Mouse (Mus musculus): ENCODE results near the gene Mical2. TPM values are rescaled to one million over a fixed set of nuclear protein-coding genes. Genes with fewer than 3 reads are reported as not detected.

The Mical2 gene
- total and polyA plus RNA-seq, 3 experiments: not detected

DNA sequence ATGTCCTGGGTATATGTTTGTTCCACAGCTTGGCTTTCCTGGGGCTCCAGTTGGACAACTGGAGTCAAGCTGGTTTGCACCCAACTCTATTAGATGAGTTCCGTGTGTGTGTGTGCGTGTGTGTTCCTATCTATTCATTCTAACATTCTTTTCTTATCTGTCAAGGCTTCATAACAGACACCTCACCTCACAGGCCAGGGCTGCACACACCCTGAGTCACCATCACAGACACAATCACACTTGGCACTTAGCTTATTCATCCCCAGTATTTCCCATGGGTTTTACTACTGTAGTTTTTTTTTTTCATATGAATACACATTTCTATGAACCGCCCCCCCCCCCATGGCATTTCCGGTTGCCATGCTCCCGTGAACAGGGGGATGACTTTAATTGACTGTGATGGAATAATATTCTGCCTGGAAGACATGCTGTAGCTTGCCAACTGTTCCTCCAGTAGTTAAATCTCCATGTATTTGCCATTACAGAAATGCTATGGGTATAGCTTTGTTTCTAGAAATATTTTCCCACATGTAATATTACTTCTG, 230.0 kb downstream of the Mical2 start:
- dilution Hi-C loops (cut with MboI; ENCODE audit: extremely low pct_ligation_motif_present, extremely low pct_unique_long_range_greater_than_20kb, low sequenced_read_pairs) (no loop called here), in situ Hi-C loops (cut with MboI; ENCODE audit: low pct_ligation_motif_present, low pct_unique_long_range_greater_than_20kb, low sequenced_read_pairs) (no loop called here)
- Histone ChIP-seq H3K27me3 (replicated peaks) (no peaks in the 10 kb centered on the region), H3K36me3 (replicated peaks in 1 of 2; ENCODE audit: control insufficient read depth in 1 of 2, insufficient read depth in 1 of 2, low read length in 1 of 2) (no peaks in the 10 kb centered on the region), H3K9ac (ENCODE audit: insufficient read depth, low read depth) (no peak overlapping the region), H3K4me3 (replicated peaks in 1 of 3; ENCODE audit: low read depth in 2 of 3, low read length in 2 of 3, poor library complexity in 1 of 3) (no peak overlapping the region), H3K9me3 (replicated peaks; ENCODE audit: low read length) (no peaks in the 10 kb centered on the region), H3K4me1 (ENCODE audit: control insufficient read depth in 1 of 2, insufficient read depth in 2 of 2) (no peaks in the 10 kb centered on the region), H3K27ac (ENCODE audit: insufficient read depth, low read depth) (no peak overlapping the region), H3K79me2 (replicated peaks; ENCODE audit: control insufficient read depth, extremely low read depth, insufficient read depth, poor library complexity, severe bottlenecking) (no peaks in the 10 kb centered on the region), H3K4me2 (ENCODE audit: insufficient read depth, low read depth, poor library complexity, severe bottlenecking) (no peak overlapping the region)
- DNase-seq (ENCODE audit: extremely low read depth): no peak
- TF ChIP-seq JUN (IDR thresholded peaks at IDR 0.05; ENCODE audit: insufficient read depth, low read depth, low read length) (no peak), POLR2A (IDR thresholded peaks at IDR 0.05; ENCODE audit: low read depth, low read length) (no peak), GABPA (IDR thresholded peaks at IDR 0.05; ENCODE audit: insufficient replicate concordance, low read depth, low read length) (no peak), RCOR1 (conservative IDR thresholded peaks at IDR 0.05; ENCODE audit: low read depth, low read length) (no peak), KAT2A (IDR thresholded peaks at IDR 0.05; ENCODE audit: insufficient replicate concordance, low read length) (no peak), NELFE (IDR thresholded peaks at IDR 0.05; ENCODE audit: low read depth, low read length) (no peak), CHD1 (IDR thresholded peaks at IDR 0.05; ENCODE audit: low read depth, low read length) (no peak), CTCF (conservative IDR thresholded peaks at IDR 0.05 in 1 of 2, IDR thresholded peaks at IDR 0.05 in 1 of 2; ENCODE audit: low read depth in 2 of 2, low read length in 2 of 2) (no peak), NRF1 (IDR thresholded peaks at IDR 0.05; ENCODE audit: low read depth, low read length) (no peak), IRF4 (IDR thresholded peaks at IDR 0.05; ENCODE audit: low read depth, low read length) (no peak), UBTF (IDR thresholded peaks at IDR 0.05; ENCODE audit: low read depth, low read length) (no peak), SMC3 (IDR thresholded peaks at IDR 0.05; ENCODE audit: low read depth, low read length) (no peak), MAZ (IDR thresholded peaks at IDR 0.05; ENCODE audit: low read depth, low read length) (no peak), MXI1 (IDR thresholded peaks at IDR 0.05; ENCODE audit: low read depth, low read length) (no peak), MEF2A (IDR thresholded peaks at IDR 0.05; ENCODE audit: borderline replicate concordance, low read depth, low read length) (no peak), E2F4 (IDR thresholded peaks at IDR 0.05; ENCODE audit: insufficient replicate concordance, low read depth, low read length) (no peak), USF2 (conservative IDR thresholded peaks at IDR 0.05; ENCODE audit: low read depth, low read length) (no peak)

DNA sequence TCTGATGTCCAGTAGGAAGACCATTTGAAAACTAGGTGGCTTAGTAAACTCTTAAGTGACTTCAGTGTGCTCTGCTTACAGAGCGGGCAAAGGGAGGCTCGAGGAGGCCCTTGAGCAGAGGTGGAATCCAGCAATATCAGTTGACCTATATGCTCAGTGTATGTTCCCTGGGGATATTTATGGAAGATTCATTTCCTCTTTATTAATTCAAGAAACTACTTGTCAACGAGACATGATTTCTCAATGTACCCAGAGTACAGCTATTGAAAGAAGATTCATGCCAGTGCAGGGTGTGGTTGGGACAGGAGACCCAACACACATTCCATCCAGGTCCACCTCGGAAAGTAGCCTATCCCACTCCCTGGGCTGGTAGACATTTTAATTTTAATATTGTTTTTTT, 231.7 kb downstream of the Mical2 start:
- no peak overlapping the region for H3K4me3 ChIP-seq (replicated peaks in 1 of 3; ENCODE audit: low read depth in 2 of 3, low read length in 2 of 3, poor library complexity in 1 of 3)
- no peak overlapping the region for H3K9ac ChIP-seq (ENCODE audit: insufficient read depth, low read depth)
- H3K36me3 ChIP-seq (replicated peaks in 1 of 2; ENCODE audit: control insufficient read depth in 1 of 2, insufficient read depth in 1 of 2, low read length in 1 of 2): no peaks in the 10 kb centered on the region
- DNase-seq (ENCODE audit: extremely low read depth): no peak
- in situ Hi-C loops (cut with MboI; ENCODE audit: low pct_ligation_motif_present, low pct_unique_long_range_greater_than_20kb, low sequenced_read_pairs) (no loop called here), dilution Hi-C loops (cut with MboI; ENCODE audit: extremely low pct_ligation_motif_present, extremely low pct_unique_long_range_greater_than_20kb, low sequenced_read_pairs) (no loop called here)
- no peak for TF ChIP-seq KAT2A (IDR thresholded peaks at IDR 0.05; ENCODE audit: insufficient replicate concordance, low read length)
- TF ChIP-seq MAFK (IDR thresholded peaks at IDR 0.05; ENCODE audit: insufficient replicate concordance, low read length): no peak
- TF ChIP-seq CTCF (conservative IDR thresholded peaks at IDR 0.05 in 1 of 2, IDR thresholded peaks at IDR 0.05 in 1 of 2; ENCODE audit: low read depth in 2 of 2, low read length in 2 of 2): no peak
- no peak for TF ChIP-seq CHD1 (IDR thresholded peaks at IDR 0.05; ENCODE audit: low read depth, low read length)
- no peak for TF ChIP-seq JUND (conservative IDR thresholded peaks at IDR 0.05; ENCODE audit: low read depth, low read length)
- no peak for TF ChIP-seq BHLHE40 (IDR thresholded peaks at IDR 0.05; ENCODE audit: low read depth, low read length)
- TF ChIP-seq PAX5 (IDR thresholded peaks at IDR 0.05; ENCODE audit: low read length): no peak
- no peak for TF ChIP-seq ZKSCAN1 (IDR thresholded peaks at IDR 0.05; ENCODE audit: borderline replicate concordance, low read depth, low read length)
- no peak for TF ChIP-seq HCFC1 (IDR thresholded peaks at IDR 0.05; ENCODE audit: low read depth, low read length)
- TF ChIP-seq RAD21 (IDR thresholded peaks at IDR 0.05; ENCODE audit: low read depth, low read length): no peak
- TF ChIP-seq ETS1 (conservative IDR thresholded peaks at IDR 0.05; ENCODE audit: low read depth, low read length): no peak
- TF ChIP-seq MEF2A (IDR thresholded peaks at IDR 0.05; ENCODE audit: borderline replicate concordance, low read depth, low read length): no peak
- TF ChIP-seq NRF1 (IDR thresholded peaks at IDR 0.05; ENCODE audit: low read depth, low read length): no peak
- TF ChIP-seq CHD2 (IDR thresholded peaks at IDR 0.05; ENCODE audit: low read length): no peak
- no peak for TF ChIP-seq UBTF (IDR thresholded peaks at IDR 0.05; ENCODE audit: low read depth, low read length)
- no peak for TF ChIP-seq POLR2AphosphoS2 (IDR thresholded peaks at IDR 0.05; ENCODE audit: low read depth, low read length)
- no peak for TF ChIP-seq ZC3H11A (IDR thresholded peaks at IDR 0.05; ENCODE audit: low read depth, low read length)
- TF ChIP-seq EP300 (IDR thresholded peaks at IDR 0.05; ENCODE audit: low read length): no peak
- no peak for TF ChIP-seq GABPA (IDR thresholded peaks at IDR 0.05; ENCODE audit: insufficient replicate concordance, low read depth, low read length)
- TF ChIP-seq SMC3 (IDR thresholded peaks at IDR 0.05; ENCODE audit: low read depth, low read length): no peak
- H3K79me2 ChIP-seq (replicated peaks; ENCODE audit: control insufficient read depth, extremely low read depth, insufficient read depth, poor library complexity, severe bottlenecking): no peaks in the 10 kb centered on the region
- H3K4me1 ChIP-seq (ENCODE audit: control insufficient read depth in 1 of 2, insufficient read depth in 2 of 2): no peaks in the 10 kb centered on the region
- no peak overlapping the region for H3K4me2 ChIP-seq (ENCODE audit: insufficient read depth, low read depth, poor library complexity, severe bottlenecking)
- H3K27me3 ChIP-seq (replicated peaks): no peaks in the 10 kb centered on the region
- H3K27ac ChIP-seq (ENCODE audit: insufficient read depth, low read depth): no peak overlapping the region
- no peaks in the 10 kb centered on the region for H3K9me3 ChIP-seq (replicated peaks; ENCODE audit: low read length)

All from CH12.LX (cell line).